Mouse (Mus musculus) cortical plate, adult 2 months (tissue): ENCODE measurements around the gene Gm8082. TPM values are rescaled to one million over a fixed set of nuclear protein-coding genes. Genes with fewer than 3 reads are reported as not detected.
"Not testable (repeated sequence)": the region's sequence is repeated elsewhere in the genome, so short reads cannot be mapped to it uniquely, and the experiment has no call there.

Source experiments
- H3K27ac ChIP-seq: fragments of 200-500 bp; 2 replicates; pipeline ENCODE4 v1.5.1; 2012; ENCODE audit warnings: low read length, control low read depth, inconsistent platforms; ENCODE audit not compliant: insufficient read depth
- H3K4me1 ChIP-seq: fragments of 200-500 bp; 2 replicates; pipeline ENCODE4 v1.6.1; 2011; ENCODE audit warnings: low read length; ENCODE audit not compliant: control insufficient read depth, insufficient read depth
- H3K4me3 ChIP-seq: fragments of 200-500 bp; 2 replicates; pipeline ENCODE4 v1.5.1; 2011; ENCODE audit warnings: mild to moderate bottlenecking, low read length, control low read depth; ENCODE audit not compliant: insufficient read depth
- polyA plus RNA-seq: library from polyadenylated mRNA; depleted of rRNA; stranded (reverse); fragments of >200 nt; gene quantifications from 2 replicates; pipeline ENCODE4 v1.2.3, GENCODE M21; 2012; rRNA removed

The Gm8082 gene
- not detected in 2 replicates for polyA plus RNA-seq

DNA sequence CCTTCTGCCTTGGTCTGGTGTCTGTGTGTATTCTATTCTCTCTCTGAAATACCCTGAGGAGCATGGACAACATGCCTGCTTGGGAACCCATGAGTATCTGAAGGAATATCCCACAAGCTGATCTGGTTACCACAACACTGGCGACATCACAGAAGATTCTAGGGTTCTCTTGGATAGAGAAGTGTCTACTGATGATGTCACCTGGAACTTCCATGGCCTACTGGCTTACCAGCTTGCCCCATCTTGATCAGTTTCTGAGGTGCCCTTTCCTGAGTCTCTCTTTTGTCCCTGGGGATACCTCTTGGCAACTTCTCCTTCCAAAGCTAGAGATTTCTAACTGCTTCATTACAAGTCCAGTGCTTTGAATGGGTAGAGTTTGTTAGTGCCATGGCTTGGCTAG is at the start of gene Gm8082:
Gene Gm8082, minus strand, starts transcription at position 101 of the 400 bp plus-strand sequence.
- not testable (repeated sequence) for H3K27ac ChIP-seq, H3K4me3 ChIP-seq, H3K4me1 ChIP-seq

DNA sequence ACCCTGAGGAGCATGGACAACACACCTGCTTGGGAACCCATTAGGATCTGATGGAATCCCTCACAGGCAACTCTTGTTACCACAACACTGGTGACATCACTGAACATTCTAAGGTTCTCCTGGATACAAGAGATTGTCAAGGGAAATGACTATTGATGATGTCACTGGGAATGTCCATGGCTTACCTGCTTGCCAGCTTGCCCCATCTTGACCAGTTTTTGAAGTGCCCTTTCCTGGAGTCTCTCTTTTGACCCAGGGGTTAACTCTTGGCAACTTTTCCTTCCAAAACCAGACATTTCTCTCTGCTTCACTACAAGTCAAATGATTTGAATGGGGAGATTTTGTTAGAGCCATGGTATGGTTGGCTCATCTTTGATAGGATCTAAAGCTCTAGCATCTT is 22.1 kb upstream of the Gm8082 start, which contains the start of gene Gm10376:
Gene Gm10376, minus strand, starts transcription at position 101 of the 400 bp plus-strand sequence.
- H3K27ac ChIP-seq, H3K4me1 ChIP-seq, H3K4me3 ChIP-seq: not testable (repeated sequence)

Other genes starting within 250 kb of the Gm8082 start
- not detected in 2 replicates for gene Gm3015, start 224.8 kb downstream of the Gm8082 start, polyA plus RNA-seq
- gene Gm10377, start 195.6 kb downstream of the Gm8082 start, polyA plus RNA-seq = not detected in 2 replicates
- gene Gm21977, start 140.1 kb downstream of the Gm8082 start, polyA plus RNA-seq = not detected in 2 replicates
- gene Gm10376, start 22.0 kb upstream of the Gm8082 start, polyA plus RNA-seq = not detected in 2 replicates
- gene Gm8094, start 83.0 kb upstream of the Gm8082 start, polyA plus RNA-seq = not detected in 2 replicates
- 0.08 TPM in 2 replicates for gene Gm8104, start 107.0 kb upstream of the Gm8082 start, polyA plus RNA-seq
- 0.06 and 0.10 TPM in 2 replicates for gene Gm7233, start 186.2 kb upstream of the Gm8082 start, polyA plus RNA-seq
- gene Gm8122, start 241.7 kb upstream of the Gm8082 start, polyA plus RNA-seq = not detected in 2 replicates